Mouse (Mus musculus) fibroblast of lung, adult 2 months (primary cell): Measurements from ENCODE around the gene Olfr592.
"Not testable (repeated sequence)": the region's sequence is repeated elsewhere in the genome, so short reads cannot be mapped to it uniquely, and the experiment has no call there.

Experiments
- DNase-seq: peaks from one replicate; pipeline ENCODE4 v3.0.0-alpha.2; 2011; ENCODE audit warnings: low read depth

The Olfr592 gene

GRCm38 (mm10) chr7:103184503-103184902, at the start of gene Olfr592:
TSS of gene Olfr592 (plus strand) at chr7:103184803.
- not testable (repeated sequence) for DNase-seq

GRCm38 (mm10) chr7:103140579-103140978, 44.0 kb upstream of the Olfr592 start, which contains the start of gene Olfr588-ps1:
TSS of gene Olfr588-ps1 (plus strand) at chr7:103140879.
- no peak for DNase-seq

GRCm38 (mm10) chr7:103156256-103156655, 28.3 kb upstream of the Olfr592 start, which contains the start of gene Olfr589:
TSS of gene Olfr589 (minus strand) at chr7:103156356.
- no peak for DNase-seq

GRCm38 (mm10) chr7:103169697-103170096, 14.9 kb upstream of the Olfr592 start:
- no peak for DNase-seq

GRCm38 (mm10) chr7:103178240-103178639, 6.4 kb upstream of the Olfr592 start, which contains the start of gene Olfr591:
TSS of gene Olfr591 (minus strand) at chr7:103178340.
- no peak for DNase-seq

GRCm38 (mm10) chr7:103211562-103211961, 27.0 kb downstream of the Olfr592 start, which contains the start of gene Olfr593:
TSS of gene Olfr593 (plus strand) at chr7:103211862.
- DNase-seq, result no peak

- DNase-seq, result not testable (repeated sequence)
These were observed 27.4 kb downstream of the Olfr592 start for GRCm38 (mm10) chr7:103212050-103212449.

- DNase-seq, result no peak
These were observed 32.1 kb downstream of the Olfr592 start, which contains the start of gene Olfr594 for GRCm38 (mm10) chr7:103216696-103217095. TSS of gene Olfr594 (plus strand) at chr7:103216996.
